In the genomic region with DNA sequence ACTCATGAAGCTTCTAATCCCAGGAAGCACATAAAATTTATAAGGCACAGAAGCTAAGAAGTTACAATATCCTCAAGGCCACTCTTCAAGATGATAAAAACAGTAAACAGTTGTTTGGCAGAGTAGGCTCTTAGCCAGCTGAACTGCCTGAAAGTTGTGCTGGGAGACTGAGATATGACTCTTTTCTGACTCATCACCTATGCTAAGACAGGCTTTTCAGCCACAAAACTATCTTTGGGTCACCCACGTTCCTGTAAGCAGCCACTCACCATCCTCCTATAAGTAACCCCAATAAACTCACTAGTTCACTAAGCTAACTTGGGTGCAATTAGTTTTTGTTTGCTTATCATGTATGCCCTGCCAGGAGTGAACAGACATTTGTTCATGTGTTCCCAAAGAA, we compare ENCODE assay signal across 10 mouse cellular contexts.
"Had no signal": no experiment of that assay in that cellular context is flagged by ENCODE, and none has a peak within 500 bp of the region (broad histone marks: within the 10 kb centered on the region; RNA-seq: fewer than 3 reads in every experiment).

No protein-coding gene starts in this region.

- ATAC-seq: midbrain, embryonic 16.5 days had no signal

- DNase-seq: lung, adult 18-20 months; lung, embryonic 14.5 days; lung, postnatal 10 days; lung, postnatal 4 days; midbrain, embryonic 14.5 days; right cerebral cortex, postnatal 14 days; thymus, adult 18-20 months; thymus, postnatal 14 days; thymus, postnatal 36 days had no signal
